Mouse (Mus musculus) urinary bladder, postnatal 36 days (tissue): ENCODE measurements at regions not wholly inside any gene's neighbourhood (a gene's known extent, or its start where the extent isn't known, plus 50 kb on each side); places are given as distances from the start of the nearest gene placed in this dataset.

ENCODE experiments used
- DNase-seq, 2 experiments: peaks; one replicate each; pipeline ENCODE4 v3.0.0; 2022; ENCODE audit warnings: low spot score in 2 of 2, mixed read lengths in 1 of 2

DNA sequence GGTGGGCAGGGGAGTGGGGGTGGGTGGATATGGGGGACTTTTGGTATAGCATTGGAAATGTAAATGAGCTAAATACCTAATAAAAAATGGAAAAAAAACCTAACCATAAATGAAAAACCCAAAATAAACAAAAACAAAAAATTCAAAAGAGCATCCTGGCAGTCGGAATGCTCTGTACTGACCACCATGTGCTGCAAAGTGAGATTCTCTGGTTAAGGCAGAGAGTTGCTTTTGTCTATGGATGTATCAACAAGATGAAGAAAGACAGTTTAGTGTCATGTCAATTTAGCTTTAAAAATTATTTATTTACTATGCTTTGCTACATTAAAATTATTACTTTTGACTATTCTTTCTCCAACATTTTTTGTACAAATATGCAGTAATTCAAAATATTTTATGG is 88.5 kb downstream of the E330014E10Rik start:
- no peak for DNase-seq

DNA sequence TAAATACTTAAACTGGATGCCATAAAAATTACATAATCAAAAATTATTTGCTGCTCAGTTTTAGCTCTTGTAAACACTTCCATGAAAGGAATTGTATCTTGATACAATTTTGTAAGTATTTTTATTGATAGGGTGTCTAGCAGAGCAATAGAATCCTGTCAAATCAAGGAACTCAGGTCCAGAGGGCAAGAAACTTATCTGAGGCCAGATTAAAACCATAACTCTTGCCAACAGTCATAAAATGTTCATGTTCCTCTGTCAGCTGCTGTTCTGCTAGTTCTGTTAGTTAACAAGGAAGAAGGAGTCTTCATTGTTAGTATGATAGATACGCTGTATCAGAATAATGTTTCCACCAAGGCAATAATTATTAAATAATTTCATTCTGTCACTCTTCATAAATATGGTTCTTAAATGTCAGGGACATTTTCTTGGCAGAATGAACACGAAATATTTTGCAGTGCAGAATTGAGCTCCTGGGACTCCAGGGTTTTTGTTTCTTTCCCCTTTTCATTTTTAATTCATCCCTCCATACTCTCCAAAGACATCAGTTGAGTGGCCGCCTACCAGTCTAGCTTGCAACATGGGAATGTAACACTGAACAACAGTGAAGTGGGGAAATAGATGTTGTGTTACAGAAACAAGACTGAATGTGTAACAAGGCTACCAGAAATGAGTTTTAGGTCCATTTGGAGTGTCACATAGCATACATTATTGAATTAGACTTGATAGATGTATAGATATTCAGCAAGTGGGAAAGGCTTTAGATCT is 89.1 kb downstream of the E330014E10Rik start:
- no peak for DNase-seq

DNA sequence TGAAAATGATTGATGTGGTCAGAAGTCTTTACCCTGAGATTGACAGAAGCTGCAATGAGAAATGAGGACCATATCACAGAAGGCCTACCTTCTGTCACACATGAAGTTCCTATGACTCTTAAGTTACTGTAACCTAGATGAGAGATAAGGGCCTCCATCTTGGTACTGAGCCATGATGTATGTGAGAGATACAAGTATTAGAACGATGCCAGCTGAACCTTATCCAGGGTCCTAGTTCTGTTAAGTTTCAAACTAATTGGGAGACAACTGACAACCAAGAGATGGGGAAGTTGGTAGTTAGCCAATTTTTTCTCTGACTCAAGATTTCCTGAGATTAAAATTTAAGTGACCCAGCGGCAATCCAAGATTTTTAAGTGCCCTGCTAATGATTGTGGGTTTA is 89.7 kb downstream of the E330014E10Rik start:
- DNase-seq = no peak

DNA sequence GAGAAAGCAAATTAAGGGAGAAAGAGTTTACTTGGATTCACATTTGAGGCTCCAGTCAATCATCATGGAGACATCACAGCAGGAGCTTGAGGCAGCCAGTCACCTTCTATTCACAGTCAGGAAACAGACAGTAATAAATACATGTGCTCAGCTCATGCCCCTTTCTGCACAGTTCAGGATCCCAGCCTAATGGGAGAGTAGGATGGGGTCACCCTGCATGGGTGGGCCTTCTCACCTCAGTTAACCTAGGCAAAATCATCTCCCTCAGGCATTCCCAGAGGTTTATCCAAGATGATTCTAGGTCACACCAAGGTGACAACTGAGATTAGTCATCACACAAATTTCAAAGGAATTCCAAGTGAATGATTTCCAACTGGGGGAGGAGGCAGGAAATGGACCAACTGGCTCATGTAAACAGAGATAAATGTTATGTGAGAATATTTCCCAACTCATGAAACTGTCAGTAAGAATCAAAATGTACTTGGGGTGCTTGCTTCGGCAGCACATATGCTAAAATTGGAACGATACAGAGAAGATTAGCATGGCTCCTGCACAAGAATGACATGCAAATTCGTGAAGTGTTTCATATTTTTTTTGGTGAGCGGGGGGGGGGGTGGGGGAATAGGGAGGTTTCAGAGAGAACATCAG is 89.8 kb upstream of the Cxcl13 start:
- no peak for DNase-seq

DNA sequence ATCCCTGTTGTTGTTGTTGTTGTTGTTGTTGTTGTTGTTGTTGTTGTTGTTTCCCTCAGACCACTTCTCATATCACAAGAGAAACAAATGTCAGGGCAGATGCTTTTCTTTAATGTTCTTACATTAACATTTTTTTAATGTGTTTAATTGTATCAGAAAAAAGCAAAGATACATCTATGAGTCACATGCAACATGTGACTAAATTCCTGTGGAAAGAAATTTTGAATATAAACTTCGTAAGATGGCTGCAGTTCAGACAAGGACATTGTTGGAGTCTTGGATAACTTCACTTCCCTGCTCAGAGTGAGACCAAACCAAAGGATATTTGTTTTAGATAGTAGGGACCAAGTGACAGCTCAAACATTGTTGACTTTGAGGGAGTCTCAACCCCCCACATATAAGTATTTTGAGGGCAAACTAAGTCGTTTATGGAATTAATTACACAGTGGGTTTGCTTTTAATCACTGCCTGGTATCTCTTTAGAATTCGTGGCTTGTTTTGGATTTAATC is 86.4 kb upstream of the Cxcl13 start:
- no peak for DNase-seq

DNA sequence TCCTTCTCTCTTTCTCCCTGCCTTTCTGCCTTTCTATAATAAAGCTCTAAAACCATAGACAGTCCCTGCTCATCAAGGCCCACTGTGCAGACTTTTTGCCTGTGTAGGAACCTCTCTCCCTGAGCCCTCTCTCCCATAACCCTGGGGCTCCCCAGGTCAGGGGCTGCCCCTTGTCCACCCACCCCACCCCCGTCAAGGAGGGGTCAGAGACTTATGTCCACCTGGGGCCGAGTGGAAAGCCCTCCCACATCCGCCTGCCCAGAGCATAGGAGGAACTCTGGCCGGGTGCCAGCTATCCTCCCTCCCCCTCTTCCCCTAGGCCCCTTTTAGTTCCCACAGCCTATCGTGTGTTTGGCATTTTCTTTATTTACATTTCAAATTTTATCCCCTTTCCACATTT is 81.8 kb upstream of the Cxcl13 start:
- DNase-seq = no peak

DNA sequence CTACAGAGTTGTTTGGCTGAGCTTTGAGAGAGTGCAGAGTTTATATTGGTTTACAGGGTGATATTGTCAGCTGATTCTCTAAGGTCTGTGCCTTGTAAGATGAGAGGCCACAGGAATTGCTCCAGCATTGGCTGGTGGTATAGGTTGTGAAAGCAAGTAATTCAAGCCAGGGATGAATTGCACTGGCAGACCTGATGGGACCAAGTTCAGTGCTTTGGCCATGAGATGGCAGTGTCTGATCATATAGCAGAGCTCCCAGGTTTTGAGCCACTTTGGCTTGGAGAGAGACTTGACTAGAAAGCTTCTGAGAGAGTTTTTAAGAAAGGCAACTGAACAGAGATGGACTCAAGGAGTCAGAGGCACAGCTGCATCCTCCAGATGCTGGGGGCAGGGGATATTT is 75.8 kb upstream of the Cxcl13 start:
- peak; percentile 33 to 64 for DNase-seq
